Mouse (Mus musculus): ENCODE measurements around the gene Fstl3. TPM values are rescaled to one million over a fixed set of nuclear protein-coding genes. Genes with fewer than 3 reads are reported as not detected.

The Fstl3 gene
- 2.6 TPM for polyA plus RNA-seq (2014; fragmentation: Illumina TruSeq; extraction: RNeasy Lipid Tissue Mini Kit (QIAGEN cat#74804); ENCODE audit: low read depth, low replicate concordance)

GRCm38 (mm10) chr10:79777103-79777531 lies at the start of gene Fstl3:
Fstl3 (plus strand) TSS chr10:79777272.

GRCm38 (mm10) chr10:79745898-79746773 lies 30.9 kb upstream of the Fstl3 start, which contains the start of gene Polrmt:
Polrmt (minus strand) TSS chr10:79746581.

GRCm38 (mm10) chr10:79754856-79755516 lies 22.1 kb upstream of the Fstl3 start, which contains the start of gene Fgf22:
Fgf22 (plus strand) TSS chr10:79755076.

GRCm38 (mm10) chr10:79766508-79767325 lies 10.4 kb upstream of the Fstl3 start, which contains the start of gene Rnf126:
Rnf126 (minus strand) TSS chr10:79766952.

GRCm38 (mm10) chr10:79790861-79791260 lies 13.8 kb downstream of the Fstl3 start, which contains the start of gene Prss57:
Prss57 (minus strand) TSS chr10:79790961.

GRCm38 (mm10) chr10:79793051-79793737 lies 16.1 kb downstream of the Fstl3 start, which contains the start of gene Palm:
Palm (plus strand) TSS chr10:79793572.

GRCm38 (mm10) chr10:79820782-79821181 lies 43.7 kb downstream of the Fstl3 start, which contains the start of gene Misp:
Misp (plus strand) TSS chr10:79820989.

Other genes starting within 250 kb of the Fstl3 start
- gene Plpp2, start 243.5 kb upstream of the Fstl3 start, polyA plus RNA-seq (2014; fragmentation: Illumina TruSeq; extraction: RNeasy Lipid Tissue Mini Kit (QIAGEN cat#74804); ENCODE audit: low read depth, low replicate concordance): 3.4 TPM
- not detected for gene Mier2, start 222.1 kb upstream of the Fstl3 start, polyA plus RNA-seq (2014; fragmentation: Illumina TruSeq; extraction: RNeasy Lipid Tissue Mini Kit (QIAGEN cat#74804); ENCODE audit: low read depth, low replicate concordance)
- gene Theg, start 189.9 kb upstream of the Fstl3 start, polyA plus RNA-seq (2014; fragmentation: Illumina TruSeq; extraction: RNeasy Lipid Tissue Mini Kit (QIAGEN cat#74804); ENCODE audit: low read depth, low replicate concordance): not detected
- gene C2cd4c, start 163.2 kb upstream of the Fstl3 start, polyA plus RNA-seq (2014; fragmentation: Illumina TruSeq; extraction: RNeasy Lipid Tissue Mini Kit (QIAGEN cat#74804); ENCODE audit: low read depth, low replicate concordance): not detected
- gene Shc2, start 139.4 kb upstream of the Fstl3 start, polyA plus RNA-seq (2014; fragmentation: Illumina TruSeq; extraction: RNeasy Lipid Tissue Mini Kit (QIAGEN cat#74804); ENCODE audit: low read depth, low replicate concordance): not detected
- gene Odf3l2, start 131.5 kb upstream of the Fstl3 start, polyA plus RNA-seq (2014; fragmentation: Illumina TruSeq; extraction: RNeasy Lipid Tissue Mini Kit (QIAGEN cat#74804); ENCODE audit: low read depth, low replicate concordance): not detected
- gene Madcam1, start 112.7 kb upstream of the Fstl3 start, polyA plus RNA-seq (2014; fragmentation: Illumina TruSeq; extraction: RNeasy Lipid Tissue Mini Kit (QIAGEN cat#74804); ENCODE audit: low read depth, low replicate concordance): not detected
- not detected for gene Tpgs1, start 107.9 kb upstream of the Fstl3 start, polyA plus RNA-seq (2014; fragmentation: Illumina TruSeq; extraction: RNeasy Lipid Tissue Mini Kit (QIAGEN cat#74804); ENCODE audit: low read depth, low replicate concordance)
- not detected for gene Cdc34, start 95.1 kb upstream of the Fstl3 start, polyA plus RNA-seq (2014; fragmentation: Illumina TruSeq; extraction: RNeasy Lipid Tissue Mini Kit (QIAGEN cat#74804); ENCODE audit: low read depth, low replicate concordance)
- not detected for gene Gzmm, start 88.3 kb upstream of the Fstl3 start, polyA plus RNA-seq (2014; fragmentation: Illumina TruSeq; extraction: RNeasy Lipid Tissue Mini Kit (QIAGEN cat#74804); ENCODE audit: low read depth, low replicate concordance)
- gene Bsg, start 72.8 kb upstream of the Fstl3 start, polyA plus RNA-seq (2014; fragmentation: Illumina TruSeq; extraction: RNeasy Lipid Tissue Mini Kit (QIAGEN cat#74804); ENCODE audit: low read depth, low replicate concordance): 293 TPM
- gene Hcn2, start 60.6 kb upstream of the Fstl3 start, polyA plus RNA-seq (2014; fragmentation: Illumina TruSeq; extraction: RNeasy Lipid Tissue Mini Kit (QIAGEN cat#74804); ENCODE audit: low read depth, low replicate concordance): not detected
- gene Polrmt, start 30.7 kb upstream of the Fstl3 start, polyA plus RNA-seq (2014; fragmentation: Illumina TruSeq; extraction: RNeasy Lipid Tissue Mini Kit (QIAGEN cat#74804); ENCODE audit: low read depth, low replicate concordance): 4.2 TPM
- gene Fgf22, start 22.2 kb upstream of the Fstl3 start, polyA plus RNA-seq (2014; fragmentation: Illumina TruSeq; extraction: RNeasy Lipid Tissue Mini Kit (QIAGEN cat#74804); ENCODE audit: low read depth, low replicate concordance): not detected
- gene Rnf126, start 10.3 kb upstream of the Fstl3 start, polyA plus RNA-seq (2014; fragmentation: Illumina TruSeq; extraction: RNeasy Lipid Tissue Mini Kit (QIAGEN cat#74804); ENCODE audit: low read depth, low replicate concordance): 0.36 TPM
- gene Prss57, start 13.7 kb downstream of the Fstl3 start, polyA plus RNA-seq (2014; fragmentation: Illumina TruSeq; extraction: RNeasy Lipid Tissue Mini Kit (QIAGEN cat#74804); ENCODE audit: low read depth, low replicate concordance): not detected
- gene Palm, start 16.3 kb downstream of the Fstl3 start, polyA plus RNA-seq (2014; fragmentation: Illumina TruSeq; extraction: RNeasy Lipid Tissue Mini Kit (QIAGEN cat#74804); ENCODE audit: low read depth, low replicate concordance): 1.1 TPM
- 0.49 TPM for gene Misp, start 43.7 kb downstream of the Fstl3 start, polyA plus RNA-seq (2014; fragmentation: Illumina TruSeq; extraction: RNeasy Lipid Tissue Mini Kit (QIAGEN cat#74804); ENCODE audit: low read depth, low replicate concordance)
- 40.9 TPM for gene Ptbp1, start 77.2 kb downstream of the Fstl3 start, polyA plus RNA-seq (2014; fragmentation: Illumina TruSeq; extraction: RNeasy Lipid Tissue Mini Kit (QIAGEN cat#74804); ENCODE audit: low read depth, low replicate concordance)
- gene Prtn3, start 97.2 kb downstream of the Fstl3 start, polyA plus RNA-seq (2014; fragmentation: Illumina TruSeq; extraction: RNeasy Lipid Tissue Mini Kit (QIAGEN cat#74804); ENCODE audit: low read depth, low replicate concordance): not detected
- not detected for gene Plppr3, start 97.4 kb downstream of the Fstl3 start, polyA plus RNA-seq (2014; fragmentation: Illumina TruSeq; extraction: RNeasy Lipid Tissue Mini Kit (QIAGEN cat#74804); ENCODE audit: low read depth, low replicate concordance)
- gene Elane, start 109.0 kb downstream of the Fstl3 start, polyA plus RNA-seq (2014; fragmentation: Illumina TruSeq; extraction: RNeasy Lipid Tissue Mini Kit (QIAGEN cat#74804); ENCODE audit: low read depth, low replicate concordance): not detected
- not detected for gene Cfd, start 113.6 kb downstream of the Fstl3 start, polyA plus RNA-seq (2014; fragmentation: Illumina TruSeq; extraction: RNeasy Lipid Tissue Mini Kit (QIAGEN cat#74804); ENCODE audit: low read depth, low replicate concordance)
- 0.20 TPM for gene Med16, start 131.7 kb downstream of the Fstl3 start, polyA plus RNA-seq (2014; fragmentation: Illumina TruSeq; extraction: RNeasy Lipid Tissue Mini Kit (QIAGEN cat#74804); ENCODE audit: low read depth, low replicate concordance)
- gene Gm26602, start 133.6 kb downstream of the Fstl3 start, polyA plus RNA-seq (2014; fragmentation: Illumina TruSeq; extraction: RNeasy Lipid Tissue Mini Kit (QIAGEN cat#74804); ENCODE audit: low read depth, low replicate concordance): not detected
- 0.16 TPM for gene Kiss1r, start 139.7 kb downstream of the Fstl3 start, polyA plus RNA-seq (2014; fragmentation: Illumina TruSeq; extraction: RNeasy Lipid Tissue Mini Kit (QIAGEN cat#74804); ENCODE audit: low read depth, low replicate concordance)
- 6.4 TPM for gene R3hdm4, start 143.9 kb downstream of the Fstl3 start, polyA plus RNA-seq (2014; fragmentation: Illumina TruSeq; extraction: RNeasy Lipid Tissue Mini Kit (QIAGEN cat#74804); ENCODE audit: low read depth, low replicate concordance)
- gene Arid3a, start 149.8 kb downstream of the Fstl3 start, polyA plus RNA-seq (2014; fragmentation: Illumina TruSeq; extraction: RNeasy Lipid Tissue Mini Kit (QIAGEN cat#74804); ENCODE audit: low read depth, low replicate concordance): 3.1 TPM
- 1.7 TPM for gene Wdr18, start 182.9 kb downstream of the Fstl3 start, polyA plus RNA-seq (2014; fragmentation: Illumina TruSeq; extraction: RNeasy Lipid Tissue Mini Kit (QIAGEN cat#74804); ENCODE audit: low read depth, low replicate concordance)
- not detected for gene Grin3b, start 193.4 kb downstream of the Fstl3 start, polyA plus RNA-seq (2014; fragmentation: Illumina TruSeq; extraction: RNeasy Lipid Tissue Mini Kit (QIAGEN cat#74804); ENCODE audit: low read depth, low replicate concordance)
- gene Tmem259, start 207.1 kb downstream of the Fstl3 start, polyA plus RNA-seq (2014; fragmentation: Illumina TruSeq; extraction: RNeasy Lipid Tissue Mini Kit (QIAGEN cat#74804); ENCODE audit: low read depth, low replicate concordance): 0.40 TPM
- gene Cnn2, start 211.3 kb downstream of the Fstl3 start, polyA plus RNA-seq (2014; fragmentation: Illumina TruSeq; extraction: RNeasy Lipid Tissue Mini Kit (QIAGEN cat#74804); ENCODE audit: low read depth, low replicate concordance): 3.0 TPM
- 0.12 TPM for gene Abca7, start 219.2 kb downstream of the Fstl3 start, polyA plus RNA-seq (2014; fragmentation: Illumina TruSeq; extraction: RNeasy Lipid Tissue Mini Kit (QIAGEN cat#74804); ENCODE audit: low read depth, low replicate concordance)
- not detected for gene Arhgap45, start 239.4 kb downstream of the Fstl3 start, polyA plus RNA-seq (2014; fragmentation: Illumina TruSeq; extraction: RNeasy Lipid Tissue Mini Kit (QIAGEN cat#74804); ENCODE audit: low read depth, low replicate concordance)